Mouse (Mus musculus): ENCODE results near the gene Galnt11.
A peak's percentile ranks its signal among the peaks of the same experiment; 100 is the strongest.
"Not testable (repeated sequence)": the region's sequence is repeated elsewhere in the genome, so short reads cannot be mapped to it uniquely, and the experiment has no call there.

Gene Galnt11

GRCm38 (mm10) chr5:25221604-25222003, at the start of gene Galnt11:
Gene Galnt11 (plus strand): TSS chr5:25221904.
- DNase-seq (ENCODE audit: low read depth, low spot score) = no peak

GRCm38 (mm10) chr5:25177937-25178336, 43.8 kb upstream of the Galnt11 start:
- DNase-seq (ENCODE audit: low read depth, low spot score) = not testable (repeated sequence)

GRCm38 (mm10) chr5:25178543-25178942, 43.2 kb upstream of the Galnt11 start:
- not testable (repeated sequence) for DNase-seq (ENCODE audit: low read depth, low spot score)

- DNase-seq (ENCODE audit: low read depth, low spot score) = no peak
Measured at GRCm38 (mm10) chr5:25179284-25179683, 42.4 kb upstream of the Galnt11 start.

GRCm38 (mm10) chr5:25179936-25180488, 41.7 kb upstream of the Galnt11 start:
- DNase-seq (ENCODE audit: low read depth, low spot score) = no peak

GRCm38 (mm10) chr5:25181004-25181531, 40.6 kb upstream of the Galnt11 start, which contains the start of gene Galntl5:
Gene Galntl5 (plus strand): TSS chr5:25181460.
- no peak for DNase-seq (ENCODE audit: low read depth, low spot score)

- no peak for DNase-seq (ENCODE audit: low read depth, low spot score)
Measured at GRCm38 (mm10) chr5:25183595-25183994, 38.1 kb upstream of the Galnt11 start.

GRCm38 (mm10) chr5:25184594-25184993, 37.1 kb upstream of the Galnt11 start:
- DNase-seq (ENCODE audit: low read depth, low spot score) = no peak

- DNase-seq (ENCODE audit: low read depth, low spot score) = no peak
Measured at GRCm38 (mm10) chr5:25187727-25188126, 34.0 kb upstream of the Galnt11 start.

- no peak for DNase-seq (ENCODE audit: low read depth, low spot score)
Measured at GRCm38 (mm10) chr5:25188802-25189201, 32.9 kb upstream of the Galnt11 start.

- DNase-seq (ENCODE audit: low read depth, low spot score) = no peak
Measured at GRCm38 (mm10) chr5:25190521-25190920, 31.2 kb upstream of the Galnt11 start.

- no peak for DNase-seq (ENCODE audit: low read depth, low spot score)
Measured at GRCm38 (mm10) chr5:25211872-25212271, 9.8 kb upstream of the Galnt11 start.

- DNase-seq (ENCODE audit: low read depth, low spot score) = not testable (repeated sequence)
Measured at GRCm38 (mm10) chr5:25213216-25213615, 8.5 kb upstream of the Galnt11 start.

- DNase-seq (ENCODE audit: low read depth, low spot score) = no peak
Measured at GRCm38 (mm10) chr5:25215006-25215405, 6.7 kb upstream of the Galnt11 start.

- peak; percentile 93 for DNase-seq (ENCODE audit: low read depth, low spot score)
Measured at GRCm38 (mm10) chr5:25222752-25223702, 1.3 kb downstream of the Galnt11 start, which contains the start of gene E130116L18Rik. Gene E130116L18Rik (minus strand): TSS chr5:25223153.

- DNase-seq (ENCODE audit: low read depth, low spot score) = not testable (repeated sequence)
Measured at GRCm38 (mm10) chr5:25224377-25224776, 2.7 kb downstream of the Galnt11 start.

- no peak for DNase-seq (ENCODE audit: low read depth, low spot score)
Measured at GRCm38 (mm10) chr5:25243101-25243500, 21.4 kb downstream of the Galnt11 start.

GRCm38 (mm10) chr5:25245806-25246472, 24.2 kb downstream of the Galnt11 start:
- no peak for DNase-seq (ENCODE audit: low read depth, low spot score)

GRCm38 (mm10) chr5:25246473-25246865, 24.8 kb downstream of the Galnt11 start:
- DNase-seq (ENCODE audit: low read depth, low spot score) = no peak

- DNase-seq (ENCODE audit: low read depth, low spot score) = no peak
Measured at GRCm38 (mm10) chr5:25247036-25247435, 25.3 kb downstream of the Galnt11 start.

GRCm38 (mm10) chr5:25252423-25252822, 30.7 kb downstream of the Galnt11 start:
- DNase-seq (ENCODE audit: low read depth, low spot score) = no peak

Measured in mesoderm, embryonic 11.5 days (tissue).